Mouse (Mus musculus) thymus, postnatal 4 days (tissue): ENCODE measurements around the gene Syt1.

ENCODE experiments used
- DNase-seq: peaks from one replicate; pipeline ENCODE4 v3.0.0; 2021

Gene Syt1

DNA sequence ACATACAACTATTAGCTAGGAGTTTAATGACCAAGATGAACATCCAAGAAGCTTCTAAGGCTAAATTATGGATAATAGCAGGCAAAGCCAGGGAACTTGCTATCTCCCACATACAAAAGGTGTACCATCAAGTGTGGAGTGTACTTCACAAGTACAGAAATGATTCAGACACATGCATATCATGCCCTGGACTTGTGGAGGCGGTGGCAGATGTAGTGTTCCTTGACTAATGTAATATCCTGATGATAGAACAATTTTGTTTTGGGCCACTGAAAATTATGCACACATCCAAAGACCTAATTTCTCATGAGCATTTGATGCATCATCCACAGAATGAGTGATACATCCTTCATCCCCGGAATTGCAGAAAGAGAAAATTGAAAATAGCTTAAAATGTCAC lies 267.0 kb downstream of the Syt1 start:
- DNase-seq = no peak

DNA sequence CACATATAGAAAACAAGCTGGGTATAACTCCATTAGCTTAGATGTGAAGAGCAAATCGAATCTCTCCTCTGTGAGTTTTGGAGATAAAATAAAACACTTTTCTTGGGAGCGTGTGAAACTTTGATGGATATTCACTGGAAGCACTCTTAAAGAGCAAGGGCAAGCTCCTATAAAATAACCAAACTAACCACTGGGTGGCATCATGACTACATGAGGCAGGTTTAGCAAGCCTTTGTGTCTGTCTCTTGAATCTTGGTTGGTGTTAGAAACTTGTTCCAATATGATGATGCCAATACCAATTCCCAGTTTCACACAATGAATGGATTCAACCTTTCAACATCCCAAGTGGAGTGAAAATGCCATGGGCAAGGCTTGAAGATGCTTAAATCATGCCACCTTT lies 276.8 kb downstream of the Syt1 start:
- no peak for DNase-seq

GRCm38 (mm10) chr10:108728961-108729360 lies 281.8 kb downstream of the Syt1 start:
- DNase-seq = no peak

- no peak for DNase-seq
Measured at GRCm38 (mm10) chr10:108726391-108726790, 284.4 kb downstream of the Syt1 start.

DNA sequence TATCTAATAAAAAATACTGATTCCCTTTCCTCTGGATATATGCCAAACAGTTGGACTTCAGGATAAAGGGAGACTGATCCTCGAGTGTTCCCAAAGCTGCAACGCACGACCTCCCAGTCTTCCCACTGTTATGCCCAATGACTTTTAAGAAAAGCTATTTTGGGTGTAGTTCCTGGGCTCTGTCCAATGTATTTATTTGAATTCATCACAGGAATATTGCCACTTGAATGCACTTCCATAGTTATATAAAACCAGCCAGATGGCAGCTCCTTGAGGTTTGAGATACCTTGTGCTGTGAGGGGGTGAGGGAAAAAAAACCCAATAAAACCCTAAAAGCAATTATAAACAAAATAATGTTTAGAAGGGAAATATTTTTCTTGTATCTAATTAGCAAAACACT lies 285.9 kb downstream of the Syt1 start:
- DNase-seq = no peak

DNA sequence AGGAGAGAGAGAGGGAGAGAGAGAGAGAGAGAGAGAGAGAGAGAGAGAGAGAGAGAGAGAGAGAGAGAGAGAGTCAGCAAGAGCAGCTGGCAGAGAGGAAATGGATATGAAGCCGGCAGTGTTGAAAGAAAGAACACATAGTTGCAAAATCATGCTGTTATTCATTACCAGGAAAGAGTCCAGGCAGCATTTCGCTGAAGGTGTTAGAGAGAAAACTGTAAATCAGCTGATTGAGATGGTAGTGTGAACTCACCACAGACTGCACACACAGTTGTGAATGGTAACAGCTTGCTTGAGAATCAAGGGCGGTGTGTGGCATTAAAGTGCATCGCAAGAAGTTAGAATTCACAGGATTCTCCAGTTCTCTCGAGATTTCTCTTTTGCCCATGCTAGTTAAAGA lies 300.3 kb downstream of the Syt1 start:
- DNase-seq = no peak

DNA sequence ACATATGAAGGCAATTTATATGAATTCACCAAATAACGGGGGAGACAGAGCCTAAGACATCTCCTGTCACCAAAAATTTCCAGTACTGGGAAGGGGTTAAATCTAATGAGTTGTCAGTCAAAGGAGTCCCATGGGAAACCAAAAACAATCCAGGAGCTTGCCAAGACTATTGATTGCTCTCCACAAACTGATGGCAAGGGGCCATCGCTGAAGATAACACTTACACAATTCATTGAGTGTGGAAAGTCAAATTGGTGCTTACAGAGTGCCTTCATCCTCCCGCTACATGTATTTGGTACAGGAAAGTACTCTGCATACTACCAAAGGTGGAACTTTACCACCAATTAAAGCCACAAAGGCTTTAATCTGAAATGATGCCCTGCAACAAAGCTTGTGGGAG lies 305.1 kb downstream of the Syt1 start:
- no peak for DNase-seq

GRCm38 (mm10) chr10:108701361-108702128 lies 309.2 kb downstream of the Syt1 start:
- DNase-seq = no peak

DNA sequence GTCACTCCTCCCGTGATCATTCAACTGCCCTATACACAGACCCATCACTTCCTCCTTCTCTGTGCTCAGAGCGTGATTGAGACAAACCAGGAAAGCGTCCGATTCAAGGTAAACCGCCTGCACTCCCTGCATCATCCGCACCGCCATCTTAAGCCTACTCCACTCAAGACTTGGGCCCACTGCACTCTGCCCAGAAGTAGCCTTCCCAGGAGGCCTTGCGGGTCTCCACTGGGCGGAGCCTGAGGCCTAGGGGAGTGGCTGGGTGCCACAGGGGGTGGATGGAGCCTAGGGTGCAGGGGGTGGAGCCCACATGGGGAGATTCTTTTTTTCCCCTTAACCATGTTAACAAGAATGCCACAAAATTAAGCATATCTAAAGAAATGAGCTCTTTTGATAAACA lies 310.8 kb downstream of the Syt1 start, which contains the start of gene Gm5136:
Gene Gm5136 (minus strand): TSS at position 215 of the 400 bp plus-strand sequence.
- DNase-seq = no peak

DNA sequence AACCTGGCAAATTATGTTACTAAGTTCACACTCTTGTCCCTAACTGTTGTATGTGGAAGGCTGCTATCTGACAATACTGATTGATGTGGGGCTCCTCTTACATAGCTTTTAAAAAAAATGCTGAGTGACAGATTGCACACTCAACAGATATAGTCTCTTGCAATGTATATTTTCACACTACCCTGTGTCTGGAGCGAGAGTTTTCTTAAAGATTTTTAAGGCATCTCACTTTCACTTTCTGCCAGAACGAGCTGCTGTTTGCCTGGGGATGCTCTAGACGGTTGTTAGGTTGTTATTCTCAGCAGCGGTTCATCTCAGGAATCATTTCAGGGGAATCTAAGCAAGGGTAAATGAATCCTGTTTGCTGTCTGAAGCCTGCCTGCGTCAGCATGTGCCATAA lies 313.7 kb downstream of the Syt1 start:
- no peak for DNase-seq

GRCm38 (mm10) chr10:108690954-108691353 lies 319.8 kb downstream of the Syt1 start:
- DNase-seq = no peak

DNA sequence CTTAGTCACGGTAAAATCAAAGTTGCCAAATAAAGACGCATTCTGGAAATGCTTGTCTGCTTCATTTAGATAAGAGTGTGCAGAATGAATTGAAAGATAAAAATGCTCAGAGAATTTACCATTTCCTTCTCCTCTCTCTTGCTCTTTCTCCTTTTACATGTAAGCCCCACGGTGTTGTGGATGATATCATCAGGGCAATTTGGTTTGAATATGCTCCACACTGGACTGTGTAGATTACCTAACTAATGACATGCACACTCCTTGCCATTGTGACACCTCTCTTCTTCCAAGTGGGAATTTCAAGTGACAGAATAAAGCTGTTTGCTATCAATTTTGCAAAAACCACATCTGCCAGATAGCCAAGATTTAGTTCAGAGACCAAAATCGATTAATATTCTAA lies 324.1 kb downstream of the Syt1 start:
- DNase-seq = no peak

DNA sequence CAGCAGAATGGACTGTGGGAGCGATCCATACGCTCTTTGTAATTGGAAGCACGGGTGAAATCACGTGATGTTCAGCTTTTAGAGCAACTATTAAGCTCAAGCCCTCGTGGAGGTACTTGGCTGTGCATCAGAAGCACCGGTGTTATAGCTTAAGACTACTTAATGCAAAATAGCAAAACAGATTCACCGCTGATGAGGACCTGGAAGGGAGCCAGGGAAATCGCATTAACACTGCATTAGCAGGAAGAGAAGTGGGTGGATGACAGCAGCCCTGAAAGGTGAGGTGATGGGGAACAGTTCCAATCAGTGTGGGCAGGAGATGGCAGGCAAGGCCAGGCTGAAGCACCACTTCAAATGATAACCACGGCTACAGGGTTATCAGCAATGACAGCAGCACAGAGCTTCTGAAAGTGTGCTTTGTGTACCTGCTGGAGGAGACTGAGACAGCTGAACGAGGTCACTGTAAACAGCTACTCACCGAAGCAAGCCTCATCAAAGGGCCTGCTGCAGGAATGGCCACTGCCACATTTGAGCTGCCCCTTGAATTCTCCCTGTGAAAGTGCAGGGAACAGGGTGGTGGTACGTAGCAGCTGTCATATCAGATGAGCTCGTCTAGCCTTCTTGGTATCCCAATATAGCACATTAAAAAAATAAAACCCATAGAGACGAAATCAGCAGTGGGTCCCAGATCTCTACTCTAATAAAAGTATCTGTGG lies 330.9 kb downstream of the Syt1 start:
- DNase-seq = no peak

- DNase-seq = no peak
Measured at GRCm38 (mm10) chr10:108677053-108677452, 333.7 kb downstream of the Syt1 start.

DNA sequence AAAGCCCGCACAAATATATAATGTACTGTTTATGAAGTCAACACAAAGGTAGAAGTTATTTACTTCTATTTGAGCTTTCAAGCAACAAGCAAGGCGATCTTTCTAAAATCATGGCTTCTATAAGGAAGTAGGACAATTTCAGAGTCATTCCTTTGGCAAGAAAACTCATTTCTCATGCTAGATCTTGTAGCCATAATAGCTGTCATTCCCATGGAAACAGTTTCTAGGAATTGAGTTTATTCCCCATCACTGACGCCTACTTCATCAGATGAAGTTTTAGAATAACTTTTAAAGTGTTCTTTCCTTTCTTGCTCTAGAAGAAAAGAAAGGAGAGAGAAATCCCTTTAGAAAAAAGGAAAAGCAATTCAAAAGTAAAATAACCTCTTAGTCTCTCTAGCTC lies 341.8 kb downstream of the Syt1 start:
- DNase-seq = no peak

DNA sequence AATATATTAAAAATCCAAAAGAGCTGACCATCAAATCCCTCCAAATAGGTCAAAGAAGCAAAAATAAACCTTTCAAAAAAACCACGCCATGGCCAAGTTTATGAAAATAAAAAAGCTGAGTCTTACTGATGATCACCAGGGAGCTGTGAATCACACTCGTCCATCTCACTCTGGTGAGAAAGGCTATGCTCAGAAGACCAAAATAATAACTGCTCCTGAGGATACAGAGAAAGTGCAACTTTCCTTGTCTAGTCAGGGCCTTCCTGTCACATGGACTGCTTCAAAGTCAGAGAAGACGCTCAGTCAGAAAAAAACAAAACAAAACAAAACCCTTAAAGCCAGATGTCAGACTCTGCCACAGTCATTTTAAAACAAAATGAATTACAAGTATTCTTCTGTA lies 350.5 kb downstream of the Syt1 start:
- no peak for DNase-seq

DNA sequence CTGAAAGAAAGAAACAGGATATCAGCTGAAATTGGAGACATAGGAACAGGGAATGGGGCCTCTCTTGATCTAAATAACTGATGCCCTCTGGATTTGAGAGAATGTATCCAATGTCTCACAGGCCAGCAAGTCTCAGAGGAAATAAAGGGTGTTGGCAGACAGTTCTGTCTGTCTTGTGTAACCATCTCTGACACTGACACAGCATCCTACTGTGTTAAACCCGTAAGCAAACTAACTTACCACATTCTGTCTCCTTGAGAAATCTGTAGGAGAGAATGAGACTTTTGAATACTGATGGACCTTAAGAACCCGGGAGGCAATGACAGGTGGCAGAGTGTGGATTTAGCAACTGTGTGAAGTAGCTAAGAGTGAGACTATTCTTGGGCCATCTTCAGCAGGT lies 352.5 kb downstream of the Syt1 start:
- no peak for DNase-seq

GRCm38 (mm10) chr10:108657669-108658068 lies 353.1 kb downstream of the Syt1 start:
- DNase-seq = no peak

- DNase-seq = no peak
Measured at GRCm38 (mm10) chr10:108656898-108657297, 353.9 kb downstream of the Syt1 start.

GRCm38 (mm10) chr10:108655074-108655473 lies 355.7 kb downstream of the Syt1 start:
- no peak for DNase-seq

DNA sequence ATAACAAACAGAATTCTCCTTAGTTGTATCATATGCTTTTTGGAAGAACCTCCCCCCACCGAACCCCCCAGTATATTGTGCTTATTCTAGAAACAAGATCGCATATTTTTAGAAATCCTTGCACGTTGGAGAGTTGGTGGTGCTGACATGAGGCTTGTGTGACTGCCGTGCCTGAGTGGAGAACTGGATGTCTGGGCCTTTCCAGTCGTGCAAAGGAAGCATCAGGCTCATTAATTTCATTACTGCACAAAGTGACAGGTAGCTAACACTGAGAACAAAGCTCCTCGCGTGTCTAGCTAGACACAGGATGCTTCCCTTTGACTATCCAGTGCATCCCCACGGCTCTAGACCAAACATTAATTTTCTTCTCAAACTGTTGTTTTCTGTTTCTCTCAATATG lies 358.0 kb downstream of the Syt1 start:
- DNase-seq = no peak

DNA sequence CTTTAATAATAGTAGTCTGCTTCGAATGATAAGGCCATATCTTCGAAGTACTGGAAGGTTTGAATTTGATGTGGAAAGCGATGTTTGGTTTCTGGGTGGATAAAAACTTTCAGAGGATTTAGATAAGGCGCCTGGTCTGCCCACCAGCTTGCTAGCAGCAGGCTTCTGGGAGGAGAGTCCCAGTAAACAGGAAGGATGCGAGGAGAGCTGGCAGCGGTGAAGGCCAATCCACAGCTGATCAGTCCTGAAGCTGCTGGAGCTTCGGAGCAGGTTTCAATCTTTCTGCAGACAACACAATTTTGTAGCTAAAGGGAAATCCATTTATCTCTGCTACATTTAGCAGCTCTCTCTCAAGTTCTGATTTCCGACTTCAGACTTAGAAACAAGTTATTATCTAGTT lies 358.7 kb downstream of the Syt1 start:
- DNase-seq = no peak

- no peak for DNase-seq
Measured at GRCm38 (mm10) chr10:108649174-108649573, 361.6 kb downstream of the Syt1 start.

- no peak for DNase-seq
Measured at GRCm38 (mm10) chr10:108643915-108644314, 366.9 kb downstream of the Syt1 start.

GRCm38 (mm10) chr10:108638095-108638494 lies 372.7 kb downstream of the Syt1 start:
- DNase-seq = no peak
